Mouse (Mus musculus) midbrain, embryonic 15.5 days (tissue): ENCODE results near the gene Tgfb1. TPM values are rescaled to one million over a fixed set of nuclear protein-coding genes. Genes with fewer than 3 reads are reported as not detected.

ENCODE experiments used
- ATAC-seq: fragments of 200-750 bp; cut with Nextera tagmentation; replicated peaks from 2 replicates; pipeline ENCODE4 v1.8.0; 2017; ENCODE audit warnings: moderate TSS enrichment
- H3K27ac ChIP-seq: fragments of 300-500 bp; sonication (generic); 2 replicates; pipeline ENCODE4 v1.5.1; 2015; ENCODE audit warnings: mild to moderate bottlenecking, inconsistent platforms
- H3K27me3 ChIP-seq: fragments of 300-500 bp; sonication (generic); replicated peaks from 2 replicates; pipeline ENCODE4 v1.6.1; 2015; ENCODE audit warnings: inconsistent platforms
- H3K36me3 ChIP-seq: fragments of 300-500 bp; sonication (generic); replicated peaks from 2 replicates; pipeline ENCODE4 v1.6.1; 2015; ENCODE audit warnings: inconsistent platforms
- H3K4me1 ChIP-seq: fragments of 300-500 bp; sonication (generic); 2 replicates; pipeline ENCODE4 v1.6.1; 2015; ENCODE audit warnings: inconsistent platforms
- H3K4me2 ChIP-seq: fragments of 300-500 bp; sonication (generic); 2 replicates; pipeline ENCODE4 v1.6.1; 2015; ENCODE audit warnings: inconsistent platforms, mild to moderate bottlenecking, moderate library complexity
- H3K4me3 ChIP-seq: fragments of 300-500 bp; sonication (generic); 2 replicates; pipeline ENCODE4 v1.5.1; 2015; ENCODE audit warnings: mild to moderate bottlenecking, inconsistent platforms
- H3K9ac ChIP-seq: fragments of 300-500 bp; sonication (generic); 2 replicates; pipeline ENCODE4 v1.6.1; 2015; ENCODE audit warnings: mild to moderate bottlenecking, inconsistent platforms
- H3K9me3 ChIP-seq: fragments of 300-500 bp; sonication (generic); 2 replicates; pipeline ENCODE4 v1.6.1; 2016; ENCODE audit warnings: inconsistent platforms
- WGBS: fragments of 180-500 bp; shearing (Covaris S2); methylation state at CpG from one replicate; pipeline ENCODE4 v1.1.7; 2015; ENCODE audit warnings: mixed read lengths; 5-methylcytosine and 5-hydroxymethylcytosine counted together
- polyA plus RNA-seq: library from polyadenylated mRNA; unstranded; fragments of >200 nt; fragmentation: Nextera tagmentation; extraction: Ambion mirVana; gene quantifications from 2 replicates; pipeline ENCODE4 v1.2.1, GENCODE M21; 2015

Gene Tgfb1
- polyA plus RNA-seq, 1 experiment from 2014 or later, result 0.56 TPM

DNA sequence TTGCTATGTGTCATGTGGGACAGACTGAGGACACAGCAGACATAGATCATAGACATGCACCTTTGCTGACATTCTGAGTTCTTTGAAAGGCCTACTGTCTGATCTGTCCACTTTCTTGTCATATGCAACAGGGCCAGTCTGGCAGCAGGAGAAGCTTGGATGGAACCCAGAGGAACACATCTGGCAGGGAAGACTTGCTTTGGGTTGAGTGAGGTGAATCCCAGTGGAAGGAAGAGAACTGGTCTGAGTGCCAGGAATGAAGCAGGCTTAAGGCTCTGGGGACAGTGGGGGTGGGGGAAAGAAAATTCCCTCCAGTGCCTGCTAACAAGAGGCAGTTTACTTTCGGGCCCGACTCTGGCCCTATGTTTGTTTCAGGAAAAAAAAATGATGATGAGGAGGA, 43.1 kb downstream of the Tgfb1 start:
- 96% methylated on average over 2 of the region's 2 CpGs for WGBS
- H3K4me2 ChIP-seq, result no peak overlapping the region
- no peak overlapping the region for H3K9ac ChIP-seq
- no peaks in the 10 kb centered on the region for H3K9me3 ChIP-seq
- H3K4me3 ChIP-seq, result no peak overlapping the region
- H3K4me1 ChIP-seq, result no peaks in the 10 kb centered on the region
- H3K27ac ChIP-seq, result no peak overlapping the region
- no peak for ATAC-seq
- peaks cover 92% of the 10 kb centered on the region for H3K36me3 ChIP-seq
- no peaks in the 10 kb centered on the region for H3K27me3 ChIP-seq

DNA sequence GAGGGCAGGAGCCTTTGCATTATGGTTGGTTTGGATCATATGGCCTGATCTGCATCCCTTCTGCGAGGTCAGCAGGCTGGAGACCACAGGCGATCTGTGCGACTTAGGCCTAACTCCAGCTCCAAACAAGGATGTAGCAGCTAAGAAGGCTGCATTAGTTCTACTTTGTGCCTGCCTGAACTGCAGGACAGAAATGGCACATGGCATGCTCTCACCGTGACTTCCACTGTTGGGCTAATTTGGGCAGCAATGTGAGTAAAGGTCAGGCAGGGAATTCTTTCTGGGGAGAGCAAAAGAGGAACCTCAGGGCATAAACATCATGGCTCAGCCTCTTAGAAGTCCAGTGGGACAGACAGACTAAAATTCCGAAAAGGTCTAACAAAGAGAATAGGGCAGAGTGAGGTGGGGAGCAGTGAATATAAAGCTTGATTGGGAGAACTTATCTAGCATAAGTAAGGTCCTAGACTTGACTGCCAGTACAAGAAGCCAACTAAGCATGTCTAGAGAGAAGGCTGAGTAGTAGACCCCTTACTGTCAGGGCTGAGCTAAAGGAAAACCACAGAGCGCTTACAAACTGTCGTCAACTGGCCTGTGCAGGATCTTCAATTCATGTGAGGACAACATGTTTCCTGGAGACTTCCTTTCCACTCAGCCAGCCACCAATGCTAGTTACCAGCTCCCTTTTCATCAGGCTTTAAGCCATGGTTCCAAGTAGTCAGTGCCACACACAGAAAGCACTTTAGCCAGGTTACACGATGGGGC, 44.7 kb downstream of the Tgfb1 start:
- H3K36me3 ChIP-seq, result peaks cover 91% of the 10 kb centered on the region
- H3K27me3 ChIP-seq, result no peaks in the 10 kb centered on the region
- WGBS, result 91% methylated on average over 8 of the region's 8 CpGs
- H3K4me3 ChIP-seq, result no peak overlapping the region
- no peak overlapping the region for H3K27ac ChIP-seq
- no peak overlapping the region for H3K4me2 ChIP-seq
- H3K9me3 ChIP-seq, result no peaks in the 10 kb centered on the region
- no peaks in the 10 kb centered on the region for H3K4me1 ChIP-seq
- H3K9ac ChIP-seq, result no peak overlapping the region
- no peak for ATAC-seq

DNA sequence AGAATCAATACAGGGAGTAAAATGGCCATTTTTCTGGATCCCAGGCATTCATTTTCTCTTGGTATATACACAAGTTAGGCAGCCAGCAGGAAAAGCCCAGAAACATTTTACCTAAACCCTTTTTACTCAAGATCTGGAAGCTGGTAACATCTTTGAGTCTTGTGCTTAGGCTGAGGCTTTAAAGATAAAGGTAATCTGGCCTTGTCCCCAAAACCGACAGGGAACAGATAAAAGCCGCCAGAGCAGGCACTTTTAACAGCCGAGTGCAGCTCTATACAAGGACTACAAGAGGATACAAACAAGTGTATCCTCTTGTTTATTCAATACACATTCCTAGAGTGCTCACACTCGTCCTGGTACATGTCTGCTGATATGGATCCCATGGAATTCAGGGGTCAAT, 48.2 kb downstream of the Tgfb1 start:
- Histone ChIP-seq H3K9me3 (no peaks in the 10 kb centered on the region), H3K36me3 (peaks cover 81% of the 10 kb centered on the region), H3K9ac (no peak overlapping the region), H3K4me3 (no peak overlapping the region), H3K27me3 (no peaks in the 10 kb centered on the region), H3K4me1 (no peaks in the 10 kb centered on the region), H3K4me2 (no peak overlapping the region), H3K27ac (no peak overlapping the region)
- no peak for ATAC-seq
- WGBS, result 80% methylated on average over 4 of the region's 4 CpGs

DNA sequence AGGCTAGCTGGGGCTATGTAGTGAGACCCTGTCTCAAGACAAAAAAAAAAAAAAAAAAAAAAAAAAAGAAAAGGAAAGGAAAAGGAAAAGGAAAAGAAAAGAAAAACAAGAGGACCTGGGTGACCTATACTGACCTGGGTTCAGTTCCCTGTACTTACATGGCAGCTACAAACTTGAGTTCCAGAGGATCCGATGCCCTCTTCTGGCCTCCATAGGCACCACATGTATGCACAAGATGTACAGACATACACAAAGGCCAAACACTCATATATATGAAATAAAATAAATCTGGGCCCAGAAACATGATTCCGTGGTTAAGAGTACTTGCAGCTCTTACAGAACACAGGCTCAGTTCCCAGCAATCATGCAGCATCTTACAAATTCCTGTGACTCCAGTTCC, 50.1 kb downstream of the Tgfb1 start:
- Histone ChIP-seq H3K4me1 (no peaks in the 10 kb centered on the region), H3K36me3 (peaks cover 84% of the 10 kb centered on the region), H3K4me2 (no peak overlapping the region), H3K9ac (no peak overlapping the region), H3K27me3 (no peaks in the 10 kb centered on the region), H3K27ac (no peak overlapping the region), H3K4me3 (no peak overlapping the region), H3K9me3 (no peaks in the 10 kb centered on the region)
- no peak for ATAC-seq
- 97% methylated on average over 2 of the region's 2 CpGs for WGBS

DNA sequence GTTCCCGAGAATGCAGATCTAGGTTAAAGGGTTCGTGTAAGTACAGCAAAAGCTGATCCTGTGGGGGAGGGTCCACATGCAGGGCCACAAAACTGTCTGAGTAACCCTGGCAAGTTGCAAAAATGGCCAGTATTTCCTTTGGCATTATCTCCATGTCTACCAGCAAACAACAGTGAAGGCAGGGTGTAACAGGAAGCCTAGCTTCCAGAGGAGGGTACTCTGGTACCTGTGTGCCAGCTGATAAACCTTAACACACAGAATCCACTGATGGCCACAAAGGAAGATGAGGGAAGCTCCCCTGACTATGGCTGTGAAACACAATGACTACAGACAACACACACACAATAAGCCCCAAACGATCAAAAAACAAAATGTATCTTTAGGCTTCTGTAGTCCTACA, 51.5 kb downstream of the Tgfb1 start:
- H3K4me1 ChIP-seq, result no peaks in the 10 kb centered on the region
- no peaks in the 10 kb centered on the region for H3K9me3 ChIP-seq
- no peak overlapping the region for H3K27ac ChIP-seq
- H3K4me2 ChIP-seq, result no peak overlapping the region
- no peak overlapping the region for H3K4me3 ChIP-seq
- ATAC-seq, result no peak
- H3K27me3 ChIP-seq, result no peaks in the 10 kb centered on the region
- no peak overlapping the region for H3K9ac ChIP-seq
- peaks cover 84% of the 10 kb centered on the region for H3K36me3 ChIP-seq
- 95% methylated on average over 3 of the region's 3 CpGs for WGBS

DNA sequence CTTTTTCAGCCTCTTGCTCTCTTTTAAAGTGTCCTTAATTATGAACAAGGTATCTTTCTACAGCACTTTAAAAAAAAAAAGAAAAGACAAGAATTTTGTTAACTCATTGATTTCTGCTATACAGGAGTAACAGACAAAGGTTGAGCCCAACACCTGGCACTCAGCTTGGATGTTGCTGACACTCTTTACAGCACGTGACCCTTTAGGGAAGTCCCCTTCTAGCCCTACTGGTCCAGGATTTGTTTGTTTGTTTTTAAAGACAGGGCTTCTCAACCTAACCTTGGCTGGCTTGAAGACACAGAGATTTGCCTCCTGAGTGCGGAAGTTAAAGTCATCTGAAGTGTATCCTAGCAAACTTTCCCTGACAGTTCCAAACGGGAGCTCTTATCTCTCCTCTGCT, 60.0 kb downstream of the Tgfb1 start:
- H3K9me3 ChIP-seq, result no peaks in the 10 kb centered on the region
- H3K36me3 ChIP-seq, result peaks cover 82% of the 10 kb centered on the region
- H3K27me3 ChIP-seq, result no peaks in the 10 kb centered on the region
- H3K9ac ChIP-seq, result no peak overlapping the region
- H3K27ac ChIP-seq, result no peak overlapping the region
- WGBS, result 82% methylated on average over 3 of the region's 3 CpGs
- no peak overlapping the region for H3K4me2 ChIP-seq
- no peak for ATAC-seq
- peaks cover 9% of the 10 kb centered on the region for H3K4me1 ChIP-seq
- H3K4me3 ChIP-seq, result no peak overlapping the region

DNA sequence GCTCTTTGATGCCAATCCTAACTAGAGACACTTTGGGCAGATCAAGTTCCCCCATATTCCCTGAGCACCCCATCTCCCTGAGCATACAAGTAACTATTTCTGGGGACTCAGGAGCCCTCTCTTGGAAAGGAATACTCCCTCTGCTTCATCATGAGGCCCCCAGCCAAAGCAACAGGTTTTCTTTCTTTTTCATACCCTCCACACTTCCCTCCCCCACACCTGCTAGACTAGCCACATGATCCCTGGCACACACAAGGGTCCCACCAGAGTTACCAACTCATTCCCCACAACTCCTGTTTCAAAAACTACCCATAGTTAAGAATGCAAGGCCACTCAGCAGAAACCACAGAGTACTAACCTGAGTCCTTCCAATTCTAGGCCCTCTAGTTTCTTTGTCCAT, 66.3 kb downstream of the Tgfb1 start:
- Histone ChIP-seq H3K9me3 (no peaks in the 10 kb centered on the region), H3K27ac (no peak overlapping the region), H3K4me1 (peaks cover 31% of the 10 kb centered on the region), H3K27me3 (no peaks in the 10 kb centered on the region), H3K36me3 (peaks cover 22% of the 10 kb centered on the region), H3K4me2 (peak overlapping the region; percentile 96), H3K4me3 (peak overlapping the region; percentile 83), H3K9ac (peak overlapping the region; percentile 87)
- ATAC-seq, result no peak

DNA sequence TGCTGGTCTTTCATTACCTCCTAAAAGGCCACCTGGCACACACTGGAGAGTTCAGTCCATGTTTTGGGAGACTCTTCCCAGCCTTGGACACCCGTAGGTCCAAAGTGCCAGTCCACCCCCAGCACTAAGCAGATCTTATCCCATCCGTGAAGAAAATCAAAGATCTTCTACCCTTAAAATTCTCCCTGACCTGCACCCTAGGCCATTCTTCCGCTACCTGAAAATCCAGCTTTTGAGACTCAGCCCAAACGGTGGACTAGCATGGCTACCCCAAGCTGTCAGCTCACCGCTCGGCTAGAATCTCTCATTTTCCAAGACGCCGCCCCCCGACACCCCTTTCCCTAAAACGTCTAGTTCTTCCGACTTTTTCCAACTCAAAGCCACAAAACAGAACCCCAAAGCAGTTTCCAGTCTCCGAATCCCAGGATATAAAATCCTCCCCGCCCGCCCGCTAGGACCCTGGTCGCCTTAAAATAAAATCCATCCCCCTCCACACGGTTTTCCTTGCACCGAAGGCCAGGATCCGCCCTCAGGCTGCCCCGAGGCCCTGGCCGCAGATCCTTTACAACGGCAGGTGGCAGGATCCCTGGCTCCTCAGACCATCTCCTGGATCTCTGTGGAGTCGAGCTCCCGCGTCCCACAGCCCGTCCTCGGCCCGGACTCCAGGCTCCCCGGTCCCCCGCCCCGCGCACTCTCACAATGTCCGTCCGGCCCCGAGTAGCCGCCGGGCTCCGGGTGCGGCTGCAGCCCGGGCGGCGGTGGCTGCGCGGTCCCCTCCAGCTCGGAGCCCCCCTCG, 67.0 kb downstream of the Tgfb1 start:
- WGBS, result under 1% methylated on average over 46 of the region's 46 CpGs
- no peak; the same call in none of the 2 replicates for ATAC-seq
- H3K9me3 ChIP-seq, result no peaks in the 10 kb centered on the region

DNA sequence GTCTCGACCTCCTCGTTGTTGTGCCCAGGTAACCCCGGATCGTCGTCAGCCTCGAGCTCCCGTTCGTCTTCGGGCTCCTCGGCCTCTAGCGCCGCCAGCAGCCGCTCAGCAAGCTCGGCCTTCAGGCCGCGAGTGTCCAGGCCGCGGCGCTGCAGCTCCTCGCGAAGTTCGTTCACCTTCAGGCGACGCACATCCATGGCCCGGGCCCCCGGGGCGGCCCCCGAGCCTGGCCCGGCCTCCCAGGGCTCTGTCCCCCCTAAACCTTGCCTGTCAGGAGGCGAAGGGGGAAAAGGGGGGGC, 67.6 kb downstream of the Tgfb1 start:
- no peak; the same call in none of the 2 replicates for ATAC-seq
- peaks cover 9% of the 10 kb centered on the region; the same call in 1 of the 2 replicates for H3K36me3 ChIP-seq
- peak overlapping the region; percentile 83 for H3K4me3 ChIP-seq
- H3K27ac ChIP-seq, result peak overlapping the region; percentile 97
- peaks cover 31% of the 10 kb centered on the region for H3K4me1 ChIP-seq
- H3K4me2 ChIP-seq, result peak overlapping the region; percentile 96
- 0% methylated on average over 27 of the region's 30 CpGs for WGBS
- no peaks in the 10 kb centered on the region for H3K9me3 ChIP-seq
- H3K9ac ChIP-seq, result peak overlapping the region; percentile 87
- H3K27me3 ChIP-seq, result no peaks in the 10 kb centered on the region

More for the DNA sequence above, 67.0 kb downstream of the Tgfb1 start:
- H3K4me1 ChIP-seq, result peaks cover 31% of the 10 kb centered on the region
- peak overlapping the region; percentile 97 for H3K27ac ChIP-seq
- H3K4me3 ChIP-seq, result peak overlapping the region; percentile 83
- H3K9ac ChIP-seq, result peak overlapping the region; percentile 87
- H3K27me3 ChIP-seq, result no peaks in the 10 kb centered on the region
- H3K4me2 ChIP-seq, result peak overlapping the region; percentile 96
- H3K36me3 ChIP-seq, result peaks cover 14% of the 10 kb centered on the region

Other genes with a start within 250 kb of the Tgfb1 start
- gene Ceacam1, start 209.4 kb upstream of the Tgfb1 start, polyA plus RNA-seq, result 0.88 and 1.1 TPM in 2 replicates
- gene Ceacam2, start 147.1 kb upstream of the Tgfb1 start, polyA plus RNA-seq, result 0.13 and 0.34 TPM in 2 replicates
- not detected in 2 replicates for gene Erich4, start 71.1 kb upstream of the Tgfb1 start, polyA plus RNA-seq
- 44.2 and 45.3 TPM in 2 replicates for gene Dmac2, start 67.6 kb upstream of the Tgfb1 start, polyA plus RNA-seq
- 0.68 and 0.88 TPM in 2 replicates for gene B3gnt8, start 60.3 kb upstream of the Tgfb1 start, polyA plus RNA-seq
- 42.7 and 43.5 TPM in 2 replicates for gene Bckdha, start 28.0 kb upstream of the Tgfb1 start, polyA plus RNA-seq
- gene Exosc5, start 27.8 kb upstream of the Tgfb1 start, polyA plus RNA-seq, result 41.0 and 44.9 TPM in 2 replicates
- 53.5 and 54.0 TPM in 2 replicates for gene Tmem91, start 11.8 kb upstream of the Tgfb1 start, polyA plus RNA-seq
- 47.3 and 50.9 TPM in 2 replicates for gene B9d2, start 6.2 kb upstream of the Tgfb1 start, polyA plus RNA-seq
- 39.5 and 40.2 TPM in 2 replicates for gene Ccdc97, start 32.1 kb downstream of the Tgfb1 start, polyA plus RNA-seq
- 43.6 and 44.4 TPM in 2 replicates for gene Hnrnpul1, start 67.8 kb downstream of the Tgfb1 start, polyA plus RNA-seq
- gene Axl, start 101.7 kb downstream of the Tgfb1 start, polyA plus RNA-seq, result 20.2 and 22.2 TPM in 2 replicates
- gene Cyp2s1, start 129.9 kb downstream of the Tgfb1 start, polyA plus RNA-seq, result 1.9 and 2.2 TPM in 2 replicates
- gene Cyp2b10, start 210.6 kb downstream of the Tgfb1 start, polyA plus RNA-seq, result not detected in 2 replicates